Mouse (Mus musculus) midbrain, embryonic 12.5 days (tissue): ENCODE data around the gene Anapc4. TPM values are rescaled to one million over a fixed set of nuclear protein-coding genes. Genes with fewer than 3 reads are reported as not detected.

Experiments
- ATAC-seq: fragments of 200-750 bp; cut with Nextera tagmentation; 2 replicates; pipeline ENCODE4 v1.8.0; 2017; ENCODE audit warnings: low read depth, moderate TSS enrichment, moderate library complexity; ENCODE audit not compliant: low FRiP score
- H3K27ac ChIP-seq: fragments of 300-500 bp; sonication (generic); replicated peaks from 2 replicates; pipeline ENCODE4 v1.5.1; 2016; ENCODE audit warnings: mild to moderate bottlenecking
- H3K27me3 ChIP-seq: fragments of 300-500 bp; sonication (generic); 2 replicates; pipeline ENCODE4 v1.6.1; 2016; ENCODE audit warnings: mild to moderate bottlenecking
- H3K36me3 ChIP-seq: fragments of 300-500 bp; sonication (generic); 2 replicates; pipeline ENCODE4 v1.6.1; 2016
- H3K4me1 ChIP-seq: fragments of 300-500 bp; sonication (generic); 2 replicates; pipeline ENCODE4 v1.6.1; 2016
- H3K4me2 ChIP-seq: fragments of 300-500 bp; sonication (generic); replicated peaks from 2 replicates; pipeline ENCODE4 v1.6.1; 2016; ENCODE audit warnings: mild to moderate bottlenecking, moderate library complexity
- H3K4me3 ChIP-seq: fragments of 300-500 bp; sonication (generic); 2 replicates; pipeline ENCODE4 v1.5.1; 2016; ENCODE audit warnings: mild to moderate bottlenecking
- H3K9ac ChIP-seq: fragments of 300-500 bp; sonication (generic); replicated peaks from 2 replicates; pipeline ENCODE4 v1.6.1; 2016; ENCODE audit warnings: mild to moderate bottlenecking, moderate library complexity
- H3K9me3 ChIP-seq: fragments of 300-500 bp; sonication (generic); 2 replicates; pipeline ENCODE4 v1.6.1; 2016; ENCODE audit warnings: mild to moderate bottlenecking
- WGBS: fragments of 180-500 bp; shearing (Covaris S2); methylation state at CpG from one replicate; pipeline ENCODE4 v1.1.7; 2016; 5-methylcytosine and 5-hydroxymethylcytosine counted together
- polyA plus RNA-seq: library from polyadenylated mRNA; unstranded; fragments of >200 nt; fragmentation: Nextera tagmentation; extraction: Ambion mirVana; gene quantifications from 2 replicates; pipeline ENCODE4 v1.2.1, GENCODE M21; 2016

The Anapc4 gene
- polyA plus RNA-seq, result 125 TPM in 2 replicates

DNA sequence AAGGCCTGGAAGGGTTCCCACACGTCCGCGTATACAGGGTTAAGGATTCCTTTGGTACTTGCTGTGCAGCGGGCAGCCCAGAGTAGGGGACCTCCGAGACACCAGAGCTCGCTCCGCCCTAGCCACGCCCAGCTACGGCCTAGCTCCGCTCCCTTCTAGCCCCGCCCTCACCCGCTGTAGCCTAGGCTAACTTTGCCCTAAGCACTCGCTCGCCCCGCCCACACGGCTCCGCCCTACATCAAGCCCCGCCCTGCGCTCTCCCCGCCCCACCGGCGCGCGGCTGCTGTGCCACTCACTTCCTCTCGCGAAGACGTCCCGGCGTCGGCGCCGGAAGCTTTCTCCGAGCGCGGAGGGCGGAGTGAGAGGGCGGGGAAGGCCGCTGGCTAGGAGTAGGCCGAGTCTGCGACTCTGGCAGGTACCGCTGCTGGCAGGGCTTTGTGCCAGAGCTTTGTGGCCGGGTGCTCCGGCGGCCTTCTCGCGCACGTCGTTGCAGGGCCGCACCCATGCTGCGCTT is at the start of gene Anapc4:
Anapc4 (plus strand) TSS at position 252 of the 514 bp plus-strand sequence.
- Histone ChIP-seq H3K9ac (peak within 1 kb of the TSS; percentile 84), H3K9me3 (no peaks in the 10 kb centered on the region), H3K27ac (peak within 1 kb of the TSS; percentile 75), H3K4me1 (peaks cover 18% of the 10 kb centered on the region), H3K27me3 (no peaks in the 10 kb centered on the region), H3K4me2 (peak within 1 kb of the TSS; percentile 79), H3K4me3 (peak within 1 kb of the TSS; percentile 63), H3K36me3 (peaks cover 18% of the 10 kb centered on the region; the same call in 1 of the 2 replicates)
- ATAC-seq, result peak; percentile 100
- under 1% methylated on average over 48 of the region's 50 CpGs for WGBS

DNA sequence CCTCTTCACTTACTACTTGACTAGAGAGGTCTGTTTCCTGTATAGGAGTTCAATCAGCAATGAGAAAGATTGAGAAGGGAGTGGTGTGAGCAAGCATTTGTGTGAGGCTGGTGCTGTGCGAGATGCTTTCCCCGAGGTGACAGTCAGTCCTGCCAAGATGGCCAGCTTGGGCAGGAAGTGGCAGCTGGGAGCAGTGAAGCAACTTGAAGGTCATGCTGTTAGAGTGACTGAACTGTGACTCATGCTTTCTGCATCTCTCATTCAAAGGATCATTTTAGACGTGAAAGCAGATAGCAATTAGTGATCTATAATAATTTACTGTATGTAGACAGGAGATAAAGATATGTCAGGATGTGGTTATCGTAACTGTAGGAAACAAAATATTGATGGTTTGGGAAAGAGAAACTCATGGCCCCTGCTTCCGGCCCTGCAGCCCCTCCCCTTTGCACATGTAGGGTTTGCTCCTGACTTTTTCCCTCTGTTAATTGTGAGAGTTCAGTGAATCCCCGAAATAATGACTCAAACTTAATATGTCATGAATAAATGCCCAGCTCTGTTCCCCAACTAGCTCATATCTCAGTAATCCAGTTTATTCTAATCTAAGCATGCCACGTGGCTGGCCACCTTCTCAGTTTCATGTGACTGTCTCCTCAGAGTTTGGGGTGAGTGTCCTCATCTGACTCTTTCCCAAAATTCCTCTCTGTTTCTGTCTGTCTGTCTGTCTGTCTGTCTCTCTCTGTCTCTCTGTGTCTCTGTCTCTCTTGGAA is 47.1 kb upstream of the Anapc4 start:
- Histone ChIP-seq H3K9me3 (no peaks in the 10 kb centered on the region), H3K4me2 (no peak overlapping the region), H3K4me3 (no peak overlapping the region), H3K27me3 (no peaks in the 10 kb centered on the region), H3K4me1 (no peaks in the 10 kb centered on the region), H3K36me3 (0 out of 2 replicates have a peak, but pooled peaks cover 10% of the 10 kb centered on the region), H3K27ac (no peak overlapping the region), H3K9ac (no peak overlapping the region)
- ATAC-seq, result no peak
- 93% methylated on average over 7 of the region's 7 CpGs for WGBS

DNA sequence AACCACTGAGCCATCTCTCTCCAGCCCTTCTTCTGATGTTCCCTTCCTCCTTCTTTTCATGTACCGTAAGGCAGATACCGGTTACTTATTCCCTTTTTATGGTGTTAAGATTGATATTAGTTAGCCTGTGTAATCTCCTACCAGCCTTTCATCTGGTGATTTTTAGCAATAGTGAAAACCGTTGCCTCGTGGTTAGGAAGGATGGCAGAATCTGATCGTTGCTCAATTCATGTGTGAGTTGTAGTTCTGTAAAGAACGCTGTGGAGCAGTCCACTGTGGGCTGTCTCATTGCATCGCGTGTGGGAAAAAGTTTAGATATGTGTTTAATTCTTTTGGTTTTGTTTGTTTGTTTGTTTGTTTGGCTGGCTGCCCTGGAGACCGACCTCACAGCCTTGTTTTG is 40.6 kb upstream of the Anapc4 start:
- Histone ChIP-seq H3K9me3 (no peaks in the 10 kb centered on the region), H3K27ac (no peak overlapping the region), H3K27me3 (no peaks in the 10 kb centered on the region), H3K4me2 (no peak overlapping the region), H3K36me3 (peaks cover 26% of the 10 kb centered on the region), H3K4me1 (no peaks in the 10 kb centered on the region), H3K9ac (no peak overlapping the region), H3K4me3 (no peak overlapping the region)
- no peak for ATAC-seq
- 97% methylated on average over 9 of the region's 9 CpGs for WGBS

DNA sequence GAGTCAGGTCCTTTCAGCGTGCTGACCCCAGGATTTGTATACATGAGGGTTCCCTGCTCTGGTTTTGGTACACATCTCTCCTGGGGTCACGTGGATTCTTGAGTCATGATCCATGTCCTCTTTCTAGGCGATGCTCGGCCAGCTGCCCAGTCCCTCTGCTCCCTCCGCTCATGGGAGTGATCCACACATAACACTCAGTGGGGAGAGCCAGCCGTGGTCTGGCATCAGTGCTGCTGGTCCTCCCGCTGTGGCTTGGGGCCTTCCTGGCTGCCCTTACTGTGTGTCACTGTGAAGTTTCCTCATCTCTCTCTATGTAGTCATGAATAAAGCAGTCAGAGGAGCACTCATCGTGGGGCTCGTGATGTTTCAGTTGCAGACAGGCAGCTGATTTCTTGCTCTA is 39.7 kb upstream of the Anapc4 start:
- H3K4me1 ChIP-seq, result no peaks in the 10 kb centered on the region
- H3K36me3 ChIP-seq, result peaks cover 29% of the 10 kb centered on the region
- no peak overlapping the region for H3K27ac ChIP-seq
- 92% methylated on average over 9 of the region's 9 CpGs for WGBS
- no peak overlapping the region for H3K4me3 ChIP-seq
- no peak overlapping the region for H3K9ac ChIP-seq
- H3K9me3 ChIP-seq, result no peaks in the 10 kb centered on the region
- ATAC-seq, result no peak
- H3K4me2 ChIP-seq, result no peak overlapping the region
- H3K27me3 ChIP-seq, result no peaks in the 10 kb centered on the region

DNA sequence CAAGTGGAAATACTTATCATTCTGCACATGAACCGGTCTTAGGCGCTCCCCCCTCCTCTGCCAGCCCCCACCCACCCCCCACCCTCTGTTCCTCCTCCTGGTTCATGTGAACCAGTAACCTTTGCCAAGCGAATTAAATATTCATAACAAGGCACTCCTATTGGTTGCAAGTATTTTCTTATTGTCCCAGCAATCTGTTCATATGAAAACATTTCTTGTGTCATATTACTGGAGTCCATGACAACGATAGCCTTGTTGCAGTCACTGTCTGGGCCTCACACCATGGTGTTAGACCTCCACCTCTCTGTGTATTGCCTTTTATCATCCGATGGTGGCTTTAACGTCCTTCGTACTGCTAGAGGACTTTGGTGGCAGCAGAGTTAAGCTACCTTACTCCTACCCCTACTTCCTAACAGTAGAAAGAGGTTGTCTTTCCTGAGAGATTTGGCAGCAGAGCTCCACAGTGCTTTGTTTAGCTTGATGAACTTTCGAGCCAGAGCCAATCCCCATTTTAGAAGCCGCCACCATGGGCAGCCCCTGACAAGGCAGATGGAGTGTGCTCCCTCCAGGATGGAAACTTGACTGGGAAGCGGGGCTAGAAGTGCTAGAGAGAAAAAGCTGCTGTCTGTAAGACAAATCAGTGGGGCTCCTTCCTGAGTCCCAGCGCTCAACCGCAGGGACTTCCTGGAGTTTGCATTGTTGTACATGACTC is 34.4 kb upstream of the Anapc4 start:
- Histone ChIP-seq H3K4me1 (no peaks in the 10 kb centered on the region), H3K36me3 (peaks cover 32% of the 10 kb centered on the region), H3K4me2 (no peak overlapping the region), H3K27ac (no peak overlapping the region), H3K27me3 (no peaks in the 10 kb centered on the region), H3K4me3 (no peak overlapping the region), H3K9ac (no peak overlapping the region), H3K9me3 (no peaks in the 10 kb centered on the region)
- WGBS, result 92% methylated on average over 12 of the region's 12 CpGs
- no peak for ATAC-seq

DNA sequence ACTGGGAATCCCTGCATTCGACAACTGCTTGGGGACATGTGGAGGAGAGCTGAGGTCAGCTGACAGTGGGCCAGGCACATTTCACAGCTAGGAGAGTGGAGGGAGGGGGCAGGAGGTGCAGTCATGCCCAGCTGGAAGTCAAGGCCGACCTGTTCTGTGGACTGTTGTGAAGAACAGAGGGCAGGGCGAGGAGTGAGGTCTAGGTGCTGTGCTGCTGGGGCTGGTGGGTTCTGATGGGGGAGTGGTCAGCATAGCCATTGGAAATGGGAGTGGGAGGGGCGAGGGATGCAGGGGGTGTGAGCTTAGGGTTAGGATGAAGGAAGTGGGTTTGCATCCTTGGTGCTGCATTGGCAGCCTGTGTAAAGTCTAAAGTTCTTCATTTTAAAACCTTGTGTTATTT is 28.0 kb upstream of the Anapc4 start:
- ATAC-seq, result no peak
- Histone ChIP-seq H3K9me3 (no peaks in the 10 kb centered on the region), H3K36me3 (peaks cover 14% of the 10 kb centered on the region; the same call in 1 of the 2 replicates), H3K9ac (no peak overlapping the region), H3K27me3 (no peaks in the 10 kb centered on the region), H3K4me2 (no peak overlapping the region), H3K4me1 (no peaks in the 10 kb centered on the region), H3K4me3 (no peak overlapping the region), H3K27ac (no peak overlapping the region)
- 83% methylated on average over 4 of the region's 4 CpGs for WGBS

DNA sequence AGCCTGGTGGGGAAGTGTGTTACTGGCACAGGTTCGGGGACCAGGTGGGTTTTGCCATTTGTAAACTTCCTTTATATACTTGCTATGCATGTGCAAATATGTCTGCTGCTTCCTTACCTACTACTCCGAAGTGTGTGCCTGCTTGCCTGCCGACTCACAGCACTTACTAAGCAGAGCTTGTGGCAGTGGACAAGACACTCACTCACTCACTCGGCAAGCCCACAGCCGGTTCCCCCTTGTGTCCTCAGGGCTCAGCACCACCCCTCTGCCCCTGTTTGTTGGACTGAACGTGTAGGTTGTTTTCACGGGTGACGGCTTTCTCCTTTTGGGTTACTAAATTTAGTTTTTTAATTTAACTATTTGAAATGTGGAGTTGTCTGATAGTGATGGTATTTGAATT is 27.5 kb upstream of the Anapc4 start:
- no peaks in the 10 kb centered on the region for H3K4me1 ChIP-seq
- no peaks in the 10 kb centered on the region for H3K27me3 ChIP-seq
- no peak overlapping the region for H3K9ac ChIP-seq
- H3K4me3 ChIP-seq, result no peak overlapping the region
- H3K4me2 ChIP-seq, result no peak overlapping the region
- no peak overlapping the region for H3K27ac ChIP-seq
- 91% methylated on average over 8 of the region's 8 CpGs for WGBS
- peaks cover 17% of the 10 kb centered on the region; the same call in 1 of the 2 replicates for H3K36me3 ChIP-seq
- H3K9me3 ChIP-seq, result no peaks in the 10 kb centered on the region
- ATAC-seq, result no peak

DNA sequence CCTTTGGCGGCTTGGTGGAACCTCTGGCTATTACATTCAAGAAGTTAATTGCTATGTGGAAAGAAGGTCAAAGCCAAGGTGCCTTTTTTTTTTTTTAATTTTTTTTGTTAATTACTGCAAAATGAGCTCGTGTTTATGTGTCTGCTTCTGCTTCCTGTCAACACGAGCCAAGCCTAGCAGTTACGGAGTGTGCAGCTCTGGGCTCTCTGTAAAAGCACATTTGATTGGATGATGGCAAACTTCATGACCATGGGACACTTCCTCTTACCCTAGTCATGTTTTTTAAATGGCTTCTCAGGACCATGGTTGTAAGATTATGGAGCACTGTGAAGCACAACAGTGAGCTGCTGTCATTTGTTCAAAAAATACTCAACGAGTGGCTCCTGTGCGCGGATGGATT is 26.8 kb upstream of the Anapc4 start:
- Histone ChIP-seq H3K4me1 (no peaks in the 10 kb centered on the region), H3K9ac (no peak overlapping the region), H3K4me2 (no peak overlapping the region), H3K36me3 (peaks cover 17% of the 10 kb centered on the region; the same call in 1 of the 2 replicates), H3K9me3 (no peaks in the 10 kb centered on the region), H3K27me3 (no peaks in the 10 kb centered on the region), H3K4me3 (no peak overlapping the region), H3K27ac (no peak overlapping the region)
- WGBS, result 90% methylated on average over 7 of the region's 7 CpGs
- no peak for ATAC-seq

DNA sequence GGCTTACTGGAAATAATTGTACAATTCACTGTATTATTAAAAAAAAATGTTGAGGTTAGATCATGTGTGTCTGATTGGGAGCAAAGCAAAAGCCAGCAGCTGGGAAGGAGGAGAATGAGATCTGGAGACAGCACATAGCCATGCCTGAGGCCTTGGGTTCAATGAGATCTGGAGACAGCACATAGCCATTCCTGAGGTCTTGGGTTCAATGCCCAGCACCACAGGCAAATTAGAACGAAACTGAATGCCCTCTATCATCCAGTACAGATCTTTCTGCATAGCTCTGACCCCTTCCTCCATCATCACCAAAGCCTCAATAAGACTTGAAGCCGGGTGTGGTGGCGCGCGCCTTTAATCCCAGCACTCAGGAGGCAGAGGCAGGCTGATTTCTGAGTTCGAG is 23.4 kb upstream of the Anapc4 start:
- H3K9me3 ChIP-seq, result no peaks in the 10 kb centered on the region
- 95% methylated on average over 6 of the region's 6 CpGs for WGBS
- H3K4me3 ChIP-seq, result no peak overlapping the region
- no peak overlapping the region for H3K4me2 ChIP-seq
- no peaks in the 10 kb centered on the region for H3K27me3 ChIP-seq
- H3K27ac ChIP-seq, result no peak overlapping the region
- no peaks in the 10 kb centered on the region for H3K4me1 ChIP-seq
- peaks cover 26% of the 10 kb centered on the region for H3K36me3 ChIP-seq
- no peak overlapping the region for H3K9ac ChIP-seq
- no peak for ATAC-seq

DNA sequence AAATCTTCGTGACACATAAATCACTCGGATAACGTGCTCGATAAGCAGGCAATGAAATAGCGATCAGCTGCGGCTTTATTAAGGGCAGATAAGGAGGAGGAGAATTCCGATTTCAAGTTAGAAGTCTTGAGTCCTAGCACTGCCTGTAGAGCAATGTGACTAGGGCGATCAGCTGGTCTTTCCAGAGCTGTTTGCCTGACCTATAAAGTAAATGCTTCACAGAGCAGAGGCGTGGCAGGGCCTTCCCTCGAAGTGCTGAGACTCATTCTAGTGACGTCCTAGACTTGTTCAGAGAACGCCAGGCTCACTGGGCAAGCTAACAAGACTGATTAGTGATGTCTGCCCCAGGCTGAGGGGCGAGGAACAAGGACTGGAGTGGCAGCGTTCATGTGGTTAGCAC is 22.8 kb upstream of the Anapc4 start:
- no peaks in the 10 kb centered on the region for H3K4me1 ChIP-seq
- no peaks in the 10 kb centered on the region for H3K27me3 ChIP-seq
- peaks cover 28% of the 10 kb centered on the region for H3K36me3 ChIP-seq
- no peak overlapping the region for H3K4me3 ChIP-seq
- 94% methylated on average over 14 of the region's 14 CpGs for WGBS
- H3K27ac ChIP-seq, result no peak overlapping the region
- no peak overlapping the region for H3K4me2 ChIP-seq
- no peak for ATAC-seq
- no peaks in the 10 kb centered on the region for H3K9me3 ChIP-seq
- no peak overlapping the region for H3K9ac ChIP-seq

DNA sequence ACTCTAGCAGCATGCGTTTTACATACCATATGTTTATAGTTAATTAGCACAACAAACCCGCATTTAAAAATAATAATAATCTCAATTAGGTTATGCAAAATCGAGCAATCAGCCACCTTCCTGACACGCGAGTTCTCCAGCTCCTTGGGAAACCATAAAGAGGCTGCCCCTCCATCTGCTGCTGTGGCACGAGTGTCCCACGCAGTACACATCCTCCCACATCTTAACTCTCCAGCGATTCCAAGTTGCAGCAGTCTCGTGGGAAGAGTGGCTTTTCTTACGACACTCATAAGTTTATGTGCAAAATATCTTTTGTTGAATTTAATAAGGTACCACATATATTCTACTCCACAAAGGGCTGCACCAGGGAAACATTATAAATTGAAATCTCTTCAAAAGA is 21.4 kb upstream of the Anapc4 start:
- H3K27ac ChIP-seq, result no peak overlapping the region
- H3K4me1 ChIP-seq, result no peaks in the 10 kb centered on the region
- no peak overlapping the region for H3K4me3 ChIP-seq
- no peaks in the 10 kb centered on the region for H3K9me3 ChIP-seq
- H3K9ac ChIP-seq, result no peak overlapping the region
- WGBS, result 92% methylated on average over 10 of the region's 10 CpGs
- no peaks in the 10 kb centered on the region for H3K27me3 ChIP-seq
- no peak for ATAC-seq
- H3K4me2 ChIP-seq, result no peak overlapping the region
- peaks cover 39% of the 10 kb centered on the region for H3K36me3 ChIP-seq

DNA sequence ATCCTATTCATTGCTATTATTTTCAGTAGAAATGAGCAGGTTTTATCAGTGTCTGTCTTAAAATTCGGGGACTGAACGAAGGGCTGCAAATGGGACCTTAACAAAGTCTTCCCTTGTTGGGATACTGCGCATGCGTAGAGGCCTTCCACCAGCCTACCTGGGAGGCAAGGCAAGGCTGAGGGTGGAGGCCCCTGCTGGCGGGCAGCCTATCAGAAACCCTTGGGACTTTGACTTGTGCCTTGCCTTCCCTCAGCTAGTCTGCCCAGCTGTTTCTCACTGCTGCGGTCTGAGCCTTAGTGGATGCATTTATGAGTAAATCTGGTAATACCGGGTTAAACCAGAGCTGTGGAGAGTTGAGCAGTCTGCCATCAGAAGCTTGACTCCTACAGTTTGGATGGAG is 20.5 kb upstream of the Anapc4 start:
- no peaks in the 10 kb centered on the region for H3K4me1 ChIP-seq
- WGBS, result 91% methylated on average over 7 of the region's 7 CpGs
- H3K4me2 ChIP-seq, result no peak overlapping the region
- no peaks in the 10 kb centered on the region for H3K27me3 ChIP-seq
- no peak overlapping the region for H3K4me3 ChIP-seq
- H3K9me3 ChIP-seq, result no peaks in the 10 kb centered on the region
- ATAC-seq, result no peak
- H3K36me3 ChIP-seq, result peaks cover 39% of the 10 kb centered on the region
- H3K9ac ChIP-seq, result no peak overlapping the region
- no peak overlapping the region for H3K27ac ChIP-seq
